Mouse (Mus musculus) forebrain, embryonic 12.5 days (tissue): Measurements from ENCODE around the gene Map2k5. TPM values are rescaled to one million over a fixed set of nuclear protein-coding genes. Genes with fewer than 3 reads are reported as not detected.

Source experiments
- ATAC-seq: fragments of 200-750 bp; cut with Nextera tagmentation; 2 replicates; pipeline ENCODE4 v1.8.0; 2017; ENCODE audit warnings: moderate TSS enrichment; ENCODE audit not compliant: low FRiP score
- H3K27ac ChIP-seq: fragments of 300-500 bp; sonication (generic); 2 replicates; pipeline ENCODE4 v1.5.1; 2016; ENCODE audit warnings: mild to moderate bottlenecking
- H3K27me3 ChIP-seq: fragments of 300-500 bp; sonication (generic); 2 replicates; pipeline ENCODE4 v1.6.1; 2016; ENCODE audit warnings: mild to moderate bottlenecking
- H3K36me3 ChIP-seq: fragments of 300-500 bp; sonication (generic); replicated peaks from 2 replicates; pipeline ENCODE4 v1.6.1; 2016; ENCODE audit warnings: mild to moderate bottlenecking
- H3K4me1 ChIP-seq: fragments of 300-500 bp; sonication (generic); 2 replicates; pipeline ENCODE4 v1.6.1; 2016
- H3K4me2 ChIP-seq: fragments of 300-500 bp; sonication (generic); 2 replicates; pipeline ENCODE4 v1.6.1; 2016; ENCODE audit warnings: mild to moderate bottlenecking, moderate library complexity
- H3K4me3 ChIP-seq: fragments of 300-500 bp; sonication (generic); replicated peaks from 2 replicates; pipeline ENCODE4 v1.5.1; 2016; ENCODE audit warnings: mild to moderate bottlenecking
- H3K9ac ChIP-seq: fragments of 300-500 bp; sonication (generic); 2 replicates; pipeline ENCODE4 v1.6.1; 2016; ENCODE audit warnings: mild to moderate bottlenecking
- H3K9me3 ChIP-seq: fragments of 300-500 bp; sonication (generic); 2 replicates; pipeline ENCODE4 v1.6.1; 2016
- WGBS: fragments of 180-500 bp; shearing (Covaris S2); methylation state at CpG from one replicate; pipeline ENCODE4 v1.1.7; 2016; 5-methylcytosine and 5-hydroxymethylcytosine counted together
- polyA plus RNA-seq: library from polyadenylated mRNA; unstranded; fragments of >200 nt; fragmentation: Nextera tagmentation; extraction: Ambion mirVana; gene quantifications from 2 replicates; pipeline ENCODE4 v1.2.1, GENCODE M21; 2016

The Map2k5 gene
- polyA plus RNA-seq, 1 experiment from 2014 or later, result 37.4 TPM

GRCm38 (mm10) chr9:63123451-63124438, 254.0 kb downstream of the Map2k5 start:
- H3K4me2 ChIP-seq, result peak overlapping the region; percentile 70
- H3K9me3 ChIP-seq, result no peaks in the 10 kb centered on the region
- peak overlapping the region; percentile 37 for H3K4me3 ChIP-seq
- H3K27ac ChIP-seq, result no peak overlapping the region
- peak overlapping the region; percentile 52; the same call in 1 of the 2 replicates for H3K9ac ChIP-seq
- peak; percentile 97 for ATAC-seq
- peaks cover 15% of the 10 kb centered on the region; the same call in 1 of the 2 replicates for H3K27me3 ChIP-seq
- H3K4me1 ChIP-seq, result peaks cover 9% of the 10 kb centered on the region; the same call in 1 of the 2 replicates
- 6% methylated on average over 30 of the region's 30 CpGs for WGBS
- no peaks in the 10 kb centered on the region for H3K36me3 ChIP-seq

DNA sequence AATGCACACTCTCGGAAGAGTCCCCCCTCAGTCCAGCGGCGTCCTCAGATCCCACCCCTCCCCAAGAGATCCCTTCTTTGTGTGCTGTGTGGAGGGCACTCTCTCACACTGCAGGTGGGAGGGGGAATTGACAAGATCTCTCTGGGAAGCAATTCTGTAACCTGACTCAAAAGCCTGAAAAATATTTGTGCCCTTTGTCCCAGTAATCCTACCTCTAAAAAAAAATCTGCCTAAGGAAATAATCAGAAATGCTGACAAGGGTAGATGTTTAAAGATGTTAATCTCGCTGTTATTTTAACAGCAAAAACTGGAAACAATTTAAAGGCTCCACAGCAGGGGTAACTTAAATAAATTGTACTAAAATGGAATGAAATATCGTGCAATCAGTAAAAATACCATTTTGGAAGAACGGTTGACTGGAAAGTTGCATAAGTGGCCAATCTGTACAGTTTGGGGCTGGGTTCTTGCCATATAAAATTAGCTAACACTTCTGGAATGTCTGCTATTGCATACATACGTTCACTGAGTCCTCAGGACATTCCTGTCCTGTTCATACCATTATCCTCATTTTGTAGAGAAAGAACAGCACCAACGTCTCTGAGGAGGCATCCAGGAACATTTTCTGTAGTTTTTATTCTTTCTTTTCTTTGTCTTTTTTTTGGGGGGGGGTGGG, 255.4 kb downstream of the Map2k5 start:
- Histone ChIP-seq H3K4me1 (peaks cover 9% of the 10 kb centered on the region; the same call in 1 of the 2 replicates), H3K9ac (no peak overlapping the region), H3K4me2 (no peak overlapping the region), H3K4me3 (no peak overlapping the region), H3K27ac (no peak overlapping the region), H3K9me3 (no peaks in the 10 kb centered on the region), H3K27me3 (peaks cover 15% of the 10 kb centered on the region; the same call in 1 of the 2 replicates), H3K36me3 (no peaks in the 10 kb centered on the region)
- 25% methylated on average over 8 of the region's 8 CpGs for WGBS
- ATAC-seq, result no peak

GRCm38 (mm10) chr9:63118385-63118784, 259.3 kb downstream of the Map2k5 start:
- H3K36me3 ChIP-seq, result no peaks in the 10 kb centered on the region
- no peak overlapping the region for H3K9ac ChIP-seq
- no peaks in the 10 kb centered on the region for H3K9me3 ChIP-seq
- no peak overlapping the region for H3K4me2 ChIP-seq
- 72% methylated on average over 5 of the region's 5 CpGs for WGBS
- H3K27me3 ChIP-seq, result no peaks in the 10 kb centered on the region
- H3K27ac ChIP-seq, result no peak overlapping the region
- H3K4me3 ChIP-seq, result no peak overlapping the region
- no peak for ATAC-seq
- H3K4me1 ChIP-seq, result peaks cover 4% of the 10 kb centered on the region; the same call in 1 of the 2 replicates

Other genes starting within 250 kb of the Map2k5 start
- gene Skor1, start 228.9 kb downstream of the Map2k5 start, polyA plus RNA-seq, result 0.61 and 0.88 TPM in 2 replicates
- 51.2 and 53.4 TPM in 2 replicates for gene 2300009A05Rik, start 21.3 kb upstream of the Map2k5 start, polyA plus RNA-seq
- 0.10 TPM in 1 of 2 replicates, not detected in the other for gene Iqch, start 224.6 kb upstream of the Map2k5 start, polyA plus RNA-seq
- gene Aagab, start 224.8 kb upstream of the Map2k5 start, polyA plus RNA-seq, result 50.4 and 51.5 TPM in 2 replicates